Mouse (Mus musculus) ES-E14 (cell line): ENCODE measurements at regions not wholly inside any gene's neighbourhood (a gene's known extent, or its start where the extent isn't known, plus 50 kb on each side); places are given as distances from the start of the nearest gene placed in this dataset.

Experiments
- CHD2 ChIP-seq: IDR thresholded peaks from 2 replicates; pipeline ENCODE4 v1.6.1; 2014; ENCODE audit warnings: mild to moderate bottlenecking, low read depth, low read length, inconsistent platforms
- HCFC1 ChIP-seq: IDR thresholded peaks from 2 replicates; pipeline ENCODE4 v1.6.1; 2012; ENCODE audit warnings: low read length, inconsistent platforms, borderline replicate concordance; ENCODE audit not compliant: insufficient read depth
- ZC3H11A ChIP-seq: IDR thresholded peaks from 2 replicates; pipeline ENCODE4 v1.6.1; 2012; ENCODE audit warnings: low read depth, mild to moderate bottlenecking, inconsistent platforms, low read length, borderline replicate concordance
- ZNF384 ChIP-seq: IDR thresholded peaks from 2 replicates; pipeline ENCODE4 v1.6.1; 2012; ENCODE audit warnings: low read depth, low read length, inconsistent platforms

GRCm38 (mm10) chr13:40606405-40607271, 131.5 kb downstream of the Tfap2a start:
- TF ChIP-seq HCFC1 (no peak), CHD2 (no peak), ZC3H11A (no peak), ZNF384 (no peak)
